Mouse (Mus musculus) small intestine, adult 2 months (tissue): ENCODE data around the gene Bnipl.

ENCODE experiments used
- CTCF ChIP-seq: fragments of 200-500 bp; IDR thresholded peaks from 2 replicates; pipeline ENCODE4 v1.5.1; 2012; ENCODE audit warnings: low read depth, mild to moderate bottlenecking, control low read depth, inconsistent platforms, low read length, moderate library complexity, mixed read lengths; ENCODE audit not compliant: insufficient replicate concordance, insufficient read length; ENCODE audit errors: extremely low read depth
- POLR2A ChIP-seq: fragments of 200-500 bp; IDR thresholded peaks from 2 replicates; pipeline ENCODE4 v1.6.1; 2012; ENCODE audit warnings: low read depth, mild to moderate bottlenecking, control low read depth, inconsistent platforms, low read length, moderate library complexity

DNA sequence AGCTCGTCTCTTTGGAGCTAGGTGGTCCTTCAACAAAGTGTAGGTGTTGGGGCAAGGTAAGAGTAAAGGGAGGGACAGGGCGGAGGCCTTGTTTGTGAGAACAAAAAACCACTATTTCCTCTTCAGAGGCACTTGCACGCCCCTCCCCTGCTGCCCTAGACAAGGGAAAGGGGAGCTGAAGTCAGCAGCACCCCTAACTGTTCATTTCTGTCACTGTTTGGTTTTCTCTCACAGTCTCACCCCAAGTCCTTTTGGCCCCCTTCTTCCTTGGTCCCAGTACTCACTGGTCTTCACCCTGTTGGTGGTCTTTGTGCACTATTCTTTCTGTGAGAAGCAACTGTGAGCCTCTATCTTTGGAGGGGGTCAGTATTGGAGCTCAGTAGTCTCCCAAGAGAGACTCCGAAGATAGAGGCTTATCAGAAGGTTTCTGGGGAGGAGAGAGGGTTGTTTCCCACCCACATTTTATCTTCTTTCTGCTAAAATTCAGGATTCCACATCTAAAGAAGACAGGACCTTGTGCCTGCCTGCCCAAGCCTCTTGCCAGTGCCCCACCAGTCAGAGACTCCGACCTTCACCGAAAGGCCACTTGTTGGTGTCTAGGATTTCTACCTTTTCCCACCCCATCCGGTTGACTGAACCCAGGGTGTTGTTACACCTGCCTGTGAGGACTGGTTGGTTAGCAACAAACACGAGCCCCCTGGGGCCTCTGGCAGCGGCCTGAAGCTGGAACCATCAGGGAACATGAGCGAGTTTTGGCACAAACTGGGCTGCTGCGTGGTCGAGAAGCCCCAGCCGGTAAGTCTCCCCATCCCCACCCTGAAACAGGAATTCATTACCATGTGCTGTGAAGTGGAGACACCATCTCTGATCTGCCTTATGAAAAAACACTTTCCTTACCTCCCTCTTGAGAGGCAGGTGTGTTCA, 19.4 kb downstream of the Bnipl start, which contains the start of gene Mllt11:
- TF ChIP-seq POLR2A (no peak), CTCF (no peak)
